Mouse (Mus musculus) left cerebral cortex, postnatal 10 days (tissue): ENCODE data around the gene Itga2b. TPM values are rescaled to one million over a fixed set of nuclear protein-coding genes. Genes with fewer than 3 reads are reported as not detected.
"Not testable (repeated sequence)": the region's sequence is repeated elsewhere in the genome, so short reads cannot be mapped to it uniquely, and the experiment has no call there.

Experiments used
- DNase-seq, 2 experiments: peaks; one replicate each; pipeline ENCODE4 v3.0.0; 2021 to 2022; ENCODE audit warnings: low spot score in 2 of 2, mixed read lengths in 1 of 2; ENCODE audit errors: extremely low spot score in 1 of 2
- intact Hi-C: fragments of 180-260 bp; cut with DNase I; formaldehyde crosslinking; loops from one replicate; pipeline ENCODE4 v1.15.1; 2025
- total RNA-seq, 2 experiments: library from RNA; stranded (reverse); gene quantifications; 2 replicates each; pipeline ENCODE4 v1.2.3; 2021

The Itga2b gene
- total RNA-seq, 2 experiments from 2014 or later: 3.2 to 3.3 TPM

GRCm38 (mm10) chr11:102429551-102429950, 40.4 kb downstream of the Itga2b start:
- intact Hi-C loops: no loop called here

GRCm38 (mm10) chr11:102428981-102429540, 40.9 kb downstream of the Itga2b start:
- peak in 1 of 2 experiments; percentile 13 for DNase-seq
- intact Hi-C loops: no loop called here

More at GRCm38 (mm10) chr11:102429551-102429950, 40.4 kb downstream of the Itga2b start:
- DNase-seq: peak in 1 of 2 experiments; percentile 10

GRCm38 (mm10) chr11:102425555-102426316, 44.2 kb downstream of the Itga2b start:
- DNase-seq: peak in 1 of 2 experiments; percentile 10
- intact Hi-C loops: no loop called here

GRCm38 (mm10) chr11:102424666-102425065, 45.3 kb downstream of the Itga2b start:
- intact Hi-C loops: no loop called here
- peak in 1 of 2 experiments; percentile 18 for DNase-seq

- DNase-seq: peak in 1 of 2 experiments; percentile 11
- intact Hi-C loops: no loop called here
Observed at GRCm38 (mm10) chr11:102421559-102421958, 48.4 kb downstream of the Itga2b start.

GRCm38 (mm10) chr11:102418887-102419286, 51.0 kb downstream of the Itga2b start:
- peak in 1 of 2 experiments; percentile 20 for DNase-seq
- intact Hi-C loops: no loop called here

GRCm38 (mm10) chr11:102417160-102417559, 52.8 kb downstream of the Itga2b start:
- intact Hi-C loops: no loop called here
- no peak for DNase-seq

- intact Hi-C loops: no loop called here
- DNase-seq: peak in 1 of 2 experiments; percentile 9
Observed at GRCm38 (mm10) chr11:102415034-102415802, 54.7 kb downstream of the Itga2b start.

GRCm38 (mm10) chr11:102413059-102413458, 56.9 kb downstream of the Itga2b start:
- peak in 1 of 2 experiments; percentile 4 for DNase-seq
- intact Hi-C loops: no loop called here

- peak; percentile 85 to 90 for DNase-seq
- intact Hi-C loops: loop anchor here (2.0 kb wide), 1 partner anchor 103 kb away; no protein-coding TSS in a partner anchor
Observed at GRCm38 (mm10) chr11:102411704-102412103, 58.2 kb downstream of the Itga2b start.

- intact Hi-C loops: loop anchor here (2.0 kb wide), 1 partner anchor 102 kb away; no protein-coding TSS in a partner anchor
- no peak for DNase-seq
Observed at GRCm38 (mm10) chr11:102411061-102411460, 58.9 kb downstream of the Itga2b start.

GRCm38 (mm10) chr11:102410345-102410744, 59.6 kb downstream of the Itga2b start:
- intact Hi-C loops: loop anchor here (2.0 kb wide), 1 partner anchor 102 kb away; no protein-coding TSS in a partner anchor
- not testable (repeated sequence) for DNase-seq

- DNase-seq: no peak
- intact Hi-C loops: loop anchor here (2.0 kb wide), 1 partner anchor 101 kb away; no protein-coding TSS in a partner anchor
Observed at GRCm38 (mm10) chr11:102409795-102410330, 60.1 kb downstream of the Itga2b start.

GRCm38 (mm10) chr11:102408888-102409794, 60.8 kb downstream of the Itga2b start:
- no peak for DNase-seq
- intact Hi-C loops: no loop called here

- DNase-seq: peak; percentile 97 to 98
- intact Hi-C loops: no loop called here
Observed at GRCm38 (mm10) chr11:102408344-102408876, 61.5 kb downstream of the Itga2b start.

- intact Hi-C loops: loop anchor here (2.0 kb wide), 1 partner anchor 89 kb away; the partner anchor contains the start of gene Ubtf
- DNase-seq: no peak
Observed at GRCm38 (mm10) chr11:102407834-102408215, 62.1 kb downstream of the Itga2b start, which contains the start of gene Slc25a39. TSS of gene Slc25a39 (minus strand) at chr11:102407946.
